Mouse (Mus musculus) kidney, adult 2 months (tissue): ENCODE results near the gene Ifna13.

Source experiments
- CTCF ChIP-seq: fragments of 200-500 bp; conservative IDR thresholded peaks from 2 replicates; pipeline ENCODE4 v1.5.1; 2011; ENCODE audit warnings: low read depth, mild to moderate bottlenecking, control low read depth, low read length, moderate library complexity, mixed read lengths; ENCODE audit not compliant: insufficient read depth, insufficient read length
- POLR2A ChIP-seq: fragments of 200-500 bp; IDR thresholded peaks from one replicate; pipeline ENCODE4 v1.6.1; 2011; ENCODE audit warnings: low read depth, low read length, control low read depth

- TF ChIP-seq CTCF (no peak), POLR2A (no peak)
These were observed 9.9 kb downstream of the Ifna13 start, which contains the start of gene C87499 for GRCm38 (mm10) chr4:88634311-88634710.
